Mouse (Mus musculus) hindbrain, embryonic 10.5 days (tissue): ENCODE data around the gene Hpdl. TPM values are rescaled to one million over a fixed set of nuclear protein-coding genes. Genes with fewer than 3 reads are reported as not detected.
A peak's percentile ranks its signal among the peaks of the same experiment; 100 is the strongest.

Source experiments
- DNase-seq: peaks from one replicate; pipeline ENCODE4 v3.0.0-alpha.2; 2017; ENCODE audit warnings: low spot score
- H3K27ac ChIP-seq: fragments of 300-500 bp; sonication (generic); 2 replicates; pipeline ENCODE4 v1.5.1; 2016; ENCODE audit warnings: mild to moderate bottlenecking, moderate library complexity
- H3K27me3 ChIP-seq: fragments of 300-500 bp; sonication (generic); 2 replicates; pipeline ENCODE4 v1.6.1; 2016; ENCODE audit warnings: mild to moderate bottlenecking; ENCODE audit not compliant: poor library complexity, insufficient read depth, severe bottlenecking
- H3K36me3 ChIP-seq: fragments of 300-500 bp; sonication (generic); 2 replicates; pipeline ENCODE4 v1.6.1; 2016; ENCODE audit warnings: mild to moderate bottlenecking, moderate library complexity
- H3K4me1 ChIP-seq: fragments of 300-500 bp; sonication (generic); replicated peaks from 2 replicates; pipeline ENCODE4 v1.6.1; 2016; ENCODE audit warnings: mild to moderate bottlenecking
- H3K4me3 ChIP-seq: fragments of 300-500 bp; sonication (generic); 2 replicates; pipeline ENCODE4 v1.5.1; 2016; ENCODE audit warnings: mild to moderate bottlenecking, moderate library complexity
- H3K9me3 ChIP-seq: fragments of 300-500 bp; sonication (generic); 2 replicates; pipeline ENCODE4 v1.6.1; 2016; ENCODE audit warnings: mild to moderate bottlenecking, moderate library complexity
- WGBS: fragments of 180-500 bp; shearing (Covaris S2); methylation state at CpG from one replicate; pipeline ENCODE4 v1.1.7; 2016; 5-methylcytosine and 5-hydroxymethylcytosine counted together
- polyA plus RNA-seq: library from polyadenylated mRNA; unstranded; fragments of >200 nt; fragmentation: Nextera tagmentation; extraction: Ambion mirVana; gene quantifications from 2 replicates; pipeline ENCODE4 v1.2.1, GENCODE M21; 2016

Hpdl gene
- polyA plus RNA-seq, 1 experiment from 2014 or later = 1.1 TPM

DNA sequence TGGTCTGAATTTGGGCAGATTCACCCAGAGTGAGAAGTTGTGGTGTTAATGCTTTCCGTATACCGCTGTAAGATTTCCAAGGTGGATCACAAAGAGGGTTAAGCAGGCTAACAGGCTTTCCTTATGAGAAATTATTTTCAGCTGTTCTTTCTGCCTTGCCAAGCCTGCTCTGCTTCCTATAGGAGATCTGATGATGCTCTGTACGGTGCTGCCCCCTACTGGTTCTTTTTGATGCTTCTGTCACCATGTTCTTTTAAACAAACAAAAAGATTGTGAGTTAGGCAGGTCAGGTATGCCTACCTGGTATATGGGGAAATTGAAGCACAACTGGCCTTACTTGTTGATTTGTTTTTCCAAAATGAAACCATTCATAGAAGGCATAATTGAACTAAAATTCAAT lies 32.6 kb downstream of the Hpdl start:
- no peaks in the 10 kb centered on the region for H3K36me3 ChIP-seq
- H3K4me1 ChIP-seq = no peaks in the 10 kb centered on the region
- H3K4me3 ChIP-seq = no peak overlapping the region
- DNase-seq = peak; percentile 69
- H3K9me3 ChIP-seq = no peaks in the 10 kb centered on the region
- WGBS = 9% methylated on average over 3 of the region's 3 CpGs
- H3K27me3 ChIP-seq = no peaks in the 10 kb centered on the region
- no peak overlapping the region for H3K27ac ChIP-seq

DNA sequence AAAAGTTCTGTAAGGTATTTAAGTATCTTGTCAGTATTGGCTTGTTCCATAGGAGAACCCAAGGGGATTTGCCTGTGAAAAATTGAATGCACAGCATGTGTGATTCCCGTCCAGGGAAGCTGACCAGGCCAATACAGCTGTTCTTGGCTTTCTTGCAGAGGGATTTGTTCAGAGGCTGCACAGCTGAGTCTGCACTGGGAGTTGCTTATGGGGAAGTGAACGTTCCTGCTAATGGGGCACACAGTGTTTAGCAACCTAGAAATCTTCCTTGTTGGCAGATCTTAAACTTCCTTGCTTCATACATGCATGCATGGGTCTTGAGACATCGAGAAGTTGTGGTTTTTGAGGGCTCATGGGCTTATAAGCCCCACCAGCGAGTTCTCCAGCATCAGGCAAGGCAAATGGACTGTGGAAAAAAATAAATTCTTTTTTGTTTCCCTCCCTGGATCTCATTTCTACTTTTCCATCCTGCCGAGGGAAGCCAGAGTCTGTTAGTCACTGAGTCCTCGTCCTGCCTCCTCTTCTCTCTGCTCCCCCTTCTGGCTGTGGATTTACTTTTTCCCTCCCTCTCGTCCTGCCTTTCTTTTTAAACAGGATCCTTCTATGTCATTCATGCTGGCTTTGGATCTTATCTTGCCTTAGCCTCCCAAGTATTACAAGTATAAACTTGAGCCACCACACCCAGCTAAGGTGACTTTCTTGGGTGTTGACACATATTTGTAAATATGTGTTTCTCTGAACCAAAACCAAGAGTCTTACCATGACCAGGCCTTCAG lies 33.3 kb downstream of the Hpdl start:
- no peak for DNase-seq
- no peaks in the 10 kb centered on the region for H3K4me1 ChIP-seq

DNA sequence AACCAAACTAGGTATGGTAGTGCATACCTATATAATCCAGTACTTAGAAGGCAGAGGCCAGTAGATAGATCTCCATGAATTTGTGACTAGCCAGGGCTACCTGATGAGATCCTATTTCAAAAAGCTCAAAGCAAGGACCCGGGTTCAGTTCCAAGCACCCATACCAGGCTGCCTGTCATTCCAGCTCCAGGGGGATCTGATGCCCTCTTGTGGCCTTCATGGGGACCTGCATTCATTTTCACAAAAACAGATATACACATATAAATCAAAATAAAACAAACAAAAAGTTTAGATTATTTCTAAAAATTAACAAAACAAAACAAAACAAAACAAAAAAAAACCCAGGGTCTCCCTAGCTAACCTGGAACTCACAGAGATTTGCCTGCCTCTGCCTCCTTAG lies 34.9 kb downstream of the Hpdl start:
- no peak overlapping the region for H3K4me3 ChIP-seq
- no peak for DNase-seq
- H3K9me3 ChIP-seq = no peaks in the 10 kb centered on the region
- H3K4me1 ChIP-seq = peaks cover 15% of the 10 kb centered on the region
- H3K36me3 ChIP-seq = no peaks in the 10 kb centered on the region
- peaks cover 4% of the 10 kb centered on the region; the same call in 1 of the 2 replicates for H3K27me3 ChIP-seq
- WGBS = 96% methylated on average over 1 of the region's 1 CpGs
- no peak overlapping the region for H3K27ac ChIP-seq

More for the DNA sequence above, 33.3 kb downstream of the Hpdl start:
- H3K36me3 ChIP-seq = no peaks in the 10 kb centered on the region
- H3K27ac ChIP-seq = no peak overlapping the region
- H3K9me3 ChIP-seq = no peaks in the 10 kb centered on the region
- WGBS = 46% methylated on average over 7 of the region's 7 CpGs
- H3K4me3 ChIP-seq = no peak overlapping the region
- H3K27me3 ChIP-seq = peaks cover 4% of the 10 kb centered on the region; the same call in 1 of the 2 replicates

DNA sequence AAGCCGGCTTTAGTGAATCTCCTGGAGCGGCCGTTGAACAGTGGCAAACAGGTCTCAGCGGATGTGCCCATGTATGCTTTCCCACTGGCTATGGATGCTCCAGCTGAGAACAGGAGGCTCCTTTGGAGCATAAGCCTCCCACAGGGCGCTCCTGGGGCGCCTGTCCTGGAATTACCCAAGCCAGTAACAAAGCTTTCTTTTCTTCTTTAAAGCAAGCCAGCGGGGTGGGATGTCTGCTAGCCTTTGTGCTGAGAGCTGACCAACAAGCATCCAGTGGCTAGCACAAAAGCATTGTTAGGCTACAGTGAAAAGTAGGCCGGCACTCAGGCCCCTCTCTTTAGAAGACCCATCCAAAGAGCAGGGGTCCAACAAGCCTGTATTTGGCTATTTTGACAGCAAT lies 39.3 kb downstream of the Hpdl start:
- WGBS = 6% methylated on average over 8 of the region's 8 CpGs
- H3K4me3 ChIP-seq = peak overlapping the region; percentile 29
- no peaks in the 10 kb centered on the region for H3K9me3 ChIP-seq
- peak; percentile 61 for DNase-seq
- no peaks in the 10 kb centered on the region for H3K36me3 ChIP-seq
- peaks cover 13% of the 10 kb centered on the region for H3K27me3 ChIP-seq
- H3K27ac ChIP-seq = peak overlapping the region; percentile 78
- peaks cover 21% of the 10 kb centered on the region for H3K4me1 ChIP-seq

DNA sequence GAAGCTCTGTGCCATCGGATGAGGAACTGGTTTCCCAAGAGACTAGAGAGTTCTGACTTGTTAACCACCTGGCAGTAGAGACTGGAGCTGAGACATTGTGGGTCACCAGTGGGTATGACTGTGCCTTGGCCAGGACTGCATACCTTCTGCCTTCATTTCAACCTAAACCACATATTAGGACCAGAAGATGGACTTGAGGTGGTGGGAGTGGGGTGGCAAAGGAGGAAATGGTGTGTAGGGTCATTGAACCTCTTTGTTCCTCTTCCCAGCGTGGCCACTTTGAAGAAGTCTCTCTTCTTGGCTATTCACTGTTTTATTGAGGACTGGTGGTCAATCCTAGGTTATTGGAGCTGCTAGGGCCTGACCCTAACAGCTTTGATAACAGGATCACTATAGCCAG lies 40.1 kb downstream of the Hpdl start:
- no peaks in the 10 kb centered on the region for H3K36me3 ChIP-seq
- no peak overlapping the region for H3K4me3 ChIP-seq
- peak overlapping the region; percentile 78; the same call in 1 of the 2 replicates for H3K27ac ChIP-seq
- no peaks in the 10 kb centered on the region for H3K9me3 ChIP-seq
- peaks cover 13% of the 10 kb centered on the region for H3K27me3 ChIP-seq
- H3K4me1 ChIP-seq = peaks cover 21% of the 10 kb centered on the region
- no peak for DNase-seq
- 32% methylated on average over 2 of the region's 2 CpGs for WGBS

DNA sequence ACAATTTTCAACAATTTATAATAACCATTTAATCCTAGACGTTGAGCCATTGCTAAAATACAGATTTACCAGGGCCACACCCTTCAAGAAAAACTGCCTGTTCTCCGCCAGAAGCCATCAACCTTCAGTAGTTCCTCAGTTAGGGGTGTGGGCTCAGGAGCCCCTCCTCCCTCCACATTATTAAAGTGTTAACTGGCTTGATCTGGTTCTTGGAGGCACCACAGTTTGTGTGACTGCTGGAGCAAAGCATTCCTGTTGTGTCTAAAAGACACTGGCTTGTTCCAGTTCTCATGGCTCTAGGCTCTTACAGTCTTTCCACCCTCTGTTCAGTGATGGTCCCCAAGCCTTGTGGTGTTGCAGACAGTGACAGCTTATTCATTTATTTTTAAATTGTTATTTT lies 41.0 kb downstream of the Hpdl start:
- WGBS = 80% methylated on average over 2 of the region's 2 CpGs

DNA sequence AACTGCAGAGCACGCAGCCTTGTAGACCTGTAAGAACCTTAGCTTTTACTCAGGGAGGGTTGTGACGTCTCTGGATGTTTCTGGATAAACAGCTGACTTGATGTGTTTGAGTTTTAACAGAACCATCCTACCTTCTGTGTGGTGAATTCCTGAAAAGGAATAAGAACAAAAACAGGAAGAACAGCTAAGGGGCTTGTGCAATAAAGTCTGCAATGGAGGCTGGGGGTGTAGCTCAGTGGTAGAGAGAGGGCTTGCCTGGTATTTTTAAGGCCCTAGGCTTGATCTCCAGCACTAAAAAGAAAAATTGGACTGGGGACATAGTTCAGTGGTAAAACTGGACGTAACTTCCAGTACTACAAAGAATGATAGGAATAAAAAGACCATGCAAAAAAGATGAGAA lies 44.4 kb downstream of the Hpdl start:
- Histone ChIP-seq H3K36me3 (no peaks in the 10 kb centered on the region), H3K4me3 (no peak overlapping the region), H3K9me3 (no peaks in the 10 kb centered on the region), H3K27me3 (peaks cover 9% of the 10 kb centered on the region), H3K27ac (no peak overlapping the region), H3K4me1 (peaks cover 14% of the 10 kb centered on the region)
- DNase-seq = no peak
- WGBS = 90% methylated on average over 3 of the region's 3 CpGs

More for the DNA sequence above, 41.0 kb downstream of the Hpdl start:
- H3K9me3 ChIP-seq = no peaks in the 10 kb centered on the region
- no peak overlapping the region for H3K4me3 ChIP-seq
- no peaks in the 10 kb centered on the region for H3K36me3 ChIP-seq
- H3K4me1 ChIP-seq = peaks cover 21% of the 10 kb centered on the region
- peaks cover 13% of the 10 kb centered on the region for H3K27me3 ChIP-seq
- DNase-seq = no peak
- H3K27ac ChIP-seq = no peak overlapping the region

DNA sequence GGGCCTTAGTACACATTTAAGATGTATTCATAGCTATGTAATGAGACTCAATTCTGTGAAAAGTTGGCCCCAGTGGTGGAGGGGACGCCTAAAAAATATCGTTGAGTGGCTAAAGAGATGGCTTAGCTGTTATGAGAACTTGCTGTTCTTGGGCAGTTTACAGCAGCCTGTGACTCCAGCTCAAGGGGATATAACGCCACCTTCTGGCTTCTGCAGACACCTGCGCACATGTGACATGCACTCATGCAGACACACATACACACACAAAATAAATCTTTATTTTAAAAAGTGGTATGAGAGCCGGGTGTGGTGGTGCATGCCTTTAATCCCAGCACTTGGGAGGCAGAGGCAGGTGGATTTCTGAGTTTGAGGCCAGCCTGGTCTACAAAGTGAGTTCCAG lies 45.1 kb downstream of the Hpdl start:
- no peaks in the 10 kb centered on the region for H3K9me3 ChIP-seq
- no peak overlapping the region for H3K4me3 ChIP-seq
- H3K27ac ChIP-seq = no peak overlapping the region
- WGBS = 90% methylated on average over 5 of the region's 5 CpGs
- no peak for DNase-seq
- peaks cover 9% of the 10 kb centered on the region for H3K27me3 ChIP-seq
- peaks cover 7% of the 10 kb centered on the region for H3K4me1 ChIP-seq
- no peaks in the 10 kb centered on the region for H3K36me3 ChIP-seq

Other genes starting within 250 kb of the Hpdl start
- gene Ccdc17, start 225.1 kb downstream of the Hpdl start, polyA plus RNA-seq = 1.9 and 3.6 TPM in 2 replicates
- 178 and 293 TPM in 2 replicates for gene Nasp, start 193.8 kb downstream of the Hpdl start, polyA plus RNA-seq
- gene Akr1a1, start 170.0 kb downstream of the Hpdl start, polyA plus RNA-seq = 559 and 600 TPM in 2 replicates
- 1,211 and 1,387 TPM in 2 replicates for gene Prdx1, start 136.2 kb downstream of the Hpdl start, polyA plus RNA-seq
- gene Mmachc, start 113.3 kb downstream of the Hpdl start, polyA plus RNA-seq = 38.0 and 40.5 TPM in 2 replicates
- gene Ccdc163, start 113.2 kb downstream of the Hpdl start, polyA plus RNA-seq = 33.1 and 37.4 TPM in 2 replicates
- 7.7 and 8.1 TPM in 2 replicates for gene Tesk2, start 100.8 kb downstream of the Hpdl start, polyA plus RNA-seq
- 39.7 and 39.8 TPM in 2 replicates for gene Toe1, start 14.1 kb downstream of the Hpdl start, polyA plus RNA-seq
- gene Mutyh, start 14.0 kb downstream of the Hpdl start, polyA plus RNA-seq = 23.1 and 28.2 TPM in 2 replicates
- gene Zswim5, start 55.7 kb upstream of the Hpdl start, polyA plus RNA-seq = 6.1 and 7.6 TPM in 2 replicates
- 106 and 115 TPM in 2 replicates for gene Urod, start 172.7 kb upstream of the Hpdl start, polyA plus RNA-seq
- gene Hectd3, start 173.6 kb upstream of the Hpdl start, polyA plus RNA-seq = 11.3 and 15.4 TPM in 2 replicates
- 49.1 and 56.2 TPM in 2 replicates for gene Eif2b3, start 197.7 kb upstream of the Hpdl start, polyA plus RNA-seq